Mouse (Mus musculus): ENCODE results near the gene Polrmt. TPM values are rescaled to one million over a fixed set of nuclear protein-coding genes. Genes with fewer than 3 reads are reported as not detected.

Polrmt gene
- polyA plus RNA-seq, 1 experiment from 2014 or later: 45.3 TPM

DNA sequence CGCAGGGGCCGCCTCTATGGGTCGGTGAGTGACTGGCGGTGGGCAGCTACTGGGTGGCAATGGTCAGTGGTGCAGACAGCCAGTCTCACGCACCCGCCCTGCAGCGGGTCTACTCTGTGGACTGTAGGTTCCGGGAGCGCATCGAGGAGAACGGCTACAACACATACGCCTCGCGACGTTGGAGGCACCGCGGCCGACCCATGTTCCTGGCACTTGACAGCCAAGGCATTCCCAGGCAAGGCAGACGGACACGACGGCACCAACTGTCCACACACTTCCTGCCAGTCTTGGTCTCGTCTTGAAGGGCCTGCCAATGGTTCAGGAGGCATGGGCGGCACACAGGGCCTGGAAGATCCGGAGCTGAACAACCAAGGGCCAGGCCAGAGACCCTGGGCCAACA, 10.3 kb upstream of the Polrmt start:
- peaks cover 55% of the 10 kb centered on the region for H3K36me3 ChIP-seq
- no peak overlapping the region for H3K4me2 ChIP-seq (replicated peaks)
- WGBS: 92% methylated on average over 24 of the region's 24 CpGs
- ATAC-seq (ENCODE audit: low FRiP score, low read depth): no peak
- peaks cover 14% of the 10 kb centered on the region; the same call in 1 of the 2 replicates for H3K27me3 ChIP-seq
- H3K4me1 ChIP-seq: peaks cover 9% of the 10 kb centered on the region; the same call in 1 of the 2 replicates
- no peak overlapping the region for H3K9ac ChIP-seq (replicated peaks)
- H3K9me3 ChIP-seq: no peaks in the 10 kb centered on the region
- H3K27ac ChIP-seq (replicated peaks): no peak overlapping the region
- H3K4me3 ChIP-seq: no peak overlapping the region

DNA sequence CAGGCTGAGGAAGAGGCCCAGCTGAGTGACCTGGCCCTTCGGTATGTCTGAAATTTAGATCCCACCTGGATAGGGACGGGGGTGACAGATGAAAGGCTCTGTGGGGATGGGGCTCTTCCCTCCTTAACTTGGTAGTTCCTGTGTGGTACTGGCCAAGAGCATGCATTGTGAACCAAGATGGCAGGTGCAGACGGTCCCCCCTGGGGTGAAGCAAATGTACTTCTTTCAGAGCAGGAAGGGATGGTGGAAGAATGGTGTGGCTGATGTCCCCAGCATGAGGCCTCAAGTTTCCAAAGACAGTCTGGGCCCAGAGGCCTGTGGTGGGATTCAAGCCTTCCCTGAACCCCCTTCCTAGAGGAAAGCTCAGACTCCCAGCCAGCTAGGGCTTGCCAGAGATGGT, 9.5 kb upstream of the Polrmt start:
- Histone ChIP-seq H3K4me2 (replicated peaks) (no peak overlapping the region), H3K9ac (replicated peaks) (no peak overlapping the region), H3K9me3 (no peaks in the 10 kb centered on the region), H3K36me3 (peaks cover 47% of the 10 kb centered on the region), H3K27ac (replicated peaks) (no peak overlapping the region), H3K4me1 (peaks cover 9% of the 10 kb centered on the region; the same call in 1 of the 2 replicates), H3K27me3 (peaks cover 14% of the 10 kb centered on the region; the same call in 1 of the 2 replicates), H3K4me3 (no peak overlapping the region)
- WGBS: 88% methylated on average over 3 of the region's 3 CpGs
- no peak; the same call in 1 of the 2 replicates for ATAC-seq (ENCODE audit: low FRiP score, low read depth)

DNA sequence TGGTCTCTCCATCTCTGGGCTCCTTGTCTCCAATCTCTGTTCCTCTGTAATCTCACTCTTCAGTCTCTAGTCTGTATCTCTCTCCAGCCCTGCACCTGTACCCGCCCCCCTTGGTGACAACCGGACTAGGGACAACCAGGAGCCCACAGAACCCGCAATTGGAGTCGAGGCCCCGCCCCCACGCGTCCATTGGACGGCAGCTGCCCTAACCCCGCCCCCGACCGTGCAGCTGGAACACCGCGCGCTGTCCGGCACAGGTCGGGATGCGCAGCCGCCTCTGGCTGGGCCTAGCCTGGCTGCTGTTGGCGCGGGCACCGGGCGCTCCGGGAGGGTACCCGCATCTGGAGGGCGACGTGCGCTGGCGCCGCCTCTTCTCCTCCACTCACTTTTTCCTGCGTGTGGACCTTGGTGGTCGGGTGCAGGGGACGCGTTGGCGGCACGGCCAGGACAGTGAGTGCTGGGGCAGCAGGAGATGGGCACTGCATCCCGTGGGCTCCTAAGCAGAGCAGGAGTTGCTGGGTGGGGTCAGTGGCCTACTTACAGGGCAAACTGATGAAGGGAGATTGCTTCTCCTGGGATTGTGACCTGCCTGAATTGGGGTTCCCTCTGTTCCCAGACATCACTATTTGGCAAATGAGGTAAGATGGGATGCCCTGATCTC, 8.6 kb upstream of the Polrmt start, which contains the start of gene Fgf22:
Fgf22 (plus strand) TSS at position 221 of the 661 bp plus-strand sequence.
- 2% methylated on average over 36 of the region's 36 CpGs for WGBS
- Histone ChIP-seq H3K27ac (replicated peaks) (no peak within 1 kb of the TSS), H3K4me2 (replicated peaks) (peak within 1 kb of the TSS; percentile 57), H3K4me1 (peaks cover 9% of the 10 kb centered on the region; the same call in 1 of the 2 replicates), H3K4me3 (peak within 1 kb of the TSS; percentile 35), H3K27me3 (peaks cover 14% of the 10 kb centered on the region; the same call in 1 of the 2 replicates), H3K36me3 (peaks cover 38% of the 10 kb centered on the region), H3K9ac (replicated peaks) (peak within 1 kb of the TSS; percentile 48), H3K9me3 (no peaks in the 10 kb centered on the region)
- ATAC-seq (ENCODE audit: low FRiP score, low read depth): peak; percentile 85

DNA sequence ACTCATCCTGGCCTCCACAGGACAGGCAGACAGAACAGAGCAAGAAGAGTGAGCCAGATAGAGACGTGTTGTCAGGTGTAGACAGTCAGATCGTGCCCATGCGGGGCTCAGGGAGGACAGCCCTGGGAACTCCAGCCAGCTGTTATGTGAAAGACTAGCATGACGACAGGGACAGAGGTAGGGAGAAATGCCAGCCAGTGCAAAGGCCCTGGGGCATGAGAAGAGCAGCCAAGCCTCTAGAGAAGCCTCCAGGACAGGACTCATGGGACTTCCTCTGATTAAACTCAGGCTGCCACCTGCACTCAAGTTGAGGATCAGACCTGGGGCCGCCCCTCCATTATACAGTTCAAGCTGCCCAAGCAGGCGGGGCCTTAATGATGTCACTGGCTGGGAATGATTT, 2.1 kb upstream of the Polrmt start:
- Histone ChIP-seq H3K27ac (replicated peaks) (no peak overlapping the region), H3K4me2 (replicated peaks) (no peak overlapping the region), H3K36me3 (peaks cover 12% of the 10 kb centered on the region), H3K4me1 (peaks cover 11% of the 10 kb centered on the region), H3K27me3 (0 out of 2 replicates have a peak, but pooled peaks cover 5% of the 10 kb centered on the region), H3K9me3 (no peaks in the 10 kb centered on the region), H3K9ac (replicated peaks) (no peak overlapping the region), H3K4me3 (no peak overlapping the region)
- 74% methylated on average over 6 of the region's 6 CpGs for WGBS
- ATAC-seq (ENCODE audit: low FRiP score, low read depth): no peak

DNA sequence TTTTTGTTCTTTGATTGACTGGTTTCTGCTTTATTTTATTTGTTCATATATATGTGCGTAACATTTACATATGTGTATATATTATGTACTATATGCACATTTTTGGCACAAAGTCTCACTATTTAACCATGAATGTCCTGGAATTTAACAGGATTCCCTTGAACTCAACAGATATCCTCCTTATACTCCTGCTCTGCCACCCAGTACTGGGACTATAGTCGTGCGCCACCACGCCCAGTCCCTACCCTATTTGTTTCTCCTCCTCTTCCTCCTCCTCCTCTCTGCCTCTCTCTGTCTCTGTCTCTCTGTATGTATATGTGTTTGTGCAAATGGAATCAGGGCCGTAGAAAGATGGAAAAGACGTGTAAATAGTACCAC, 382 bp upstream of the Polrmt start:
- H3K4me1 ChIP-seq: peaks cover 11% of the 10 kb centered on the region
- 0 out of 2 replicates have a peak, but pooled peaks cover 5% of the 10 kb centered on the region for H3K27me3 ChIP-seq
- no peak overlapping the region for H3K27ac ChIP-seq (replicated peaks)
- peak overlapping the region; percentile 51 for H3K4me2 ChIP-seq (replicated peaks)
- peaks cover 27% of the 10 kb centered on the region for H3K36me3 ChIP-seq
- H3K4me3 ChIP-seq: peak overlapping the region; percentile 23; the same call in 1 of the 2 replicates
- ATAC-seq (ENCODE audit: low FRiP score, low read depth): peak; percentile 58
- WGBS: 27% methylated on average over 6 of the region's 6 CpGs
- H3K9ac ChIP-seq (replicated peaks): no peak overlapping the region
- H3K9me3 ChIP-seq: no peaks in the 10 kb centered on the region

DNA sequence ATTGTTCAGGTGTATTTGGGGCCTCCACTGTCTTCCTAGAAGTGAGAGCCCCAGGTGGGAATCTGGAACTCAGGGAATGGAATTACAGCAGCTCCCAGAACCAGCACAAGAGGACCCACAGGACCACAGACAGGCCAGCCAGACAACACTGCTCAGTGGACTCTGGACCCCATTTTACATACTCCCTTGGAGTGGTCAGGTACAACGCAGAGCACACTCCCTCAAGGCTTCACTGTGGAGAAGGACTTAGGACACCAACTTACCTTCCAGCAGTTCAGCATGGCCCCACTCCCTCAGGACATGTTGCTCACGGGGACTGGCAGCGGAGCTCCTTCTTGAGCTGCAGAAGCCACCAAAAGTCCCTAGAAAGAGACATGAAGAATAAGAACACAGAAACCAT, 970 bp downstream of the Polrmt start:
- no peak overlapping the region; the same call in 1 of the 2 replicates for H3K4me3 ChIP-seq
- peaks cover 14% of the 10 kb centered on the region for H3K4me1 ChIP-seq
- no peak for ATAC-seq (ENCODE audit: low FRiP score, low read depth)
- H3K9me3 ChIP-seq: 0 out of 2 replicates have a peak, but pooled peaks cover under 1% of the 10 kb centered on the region
- 94% methylated on average over 3 of the region's 3 CpGs for WGBS
- no peak overlapping the region for H3K9ac ChIP-seq (replicated peaks)
- peaks cover 41% of the 10 kb centered on the region for H3K36me3 ChIP-seq
- peak overlapping the region; percentile 74 for H3K4me2 ChIP-seq (replicated peaks)
- H3K27me3 ChIP-seq: 0 out of 2 replicates have a peak, but pooled peaks cover 5% of the 10 kb centered on the region
- H3K27ac ChIP-seq (replicated peaks): no peak overlapping the region

DNA sequence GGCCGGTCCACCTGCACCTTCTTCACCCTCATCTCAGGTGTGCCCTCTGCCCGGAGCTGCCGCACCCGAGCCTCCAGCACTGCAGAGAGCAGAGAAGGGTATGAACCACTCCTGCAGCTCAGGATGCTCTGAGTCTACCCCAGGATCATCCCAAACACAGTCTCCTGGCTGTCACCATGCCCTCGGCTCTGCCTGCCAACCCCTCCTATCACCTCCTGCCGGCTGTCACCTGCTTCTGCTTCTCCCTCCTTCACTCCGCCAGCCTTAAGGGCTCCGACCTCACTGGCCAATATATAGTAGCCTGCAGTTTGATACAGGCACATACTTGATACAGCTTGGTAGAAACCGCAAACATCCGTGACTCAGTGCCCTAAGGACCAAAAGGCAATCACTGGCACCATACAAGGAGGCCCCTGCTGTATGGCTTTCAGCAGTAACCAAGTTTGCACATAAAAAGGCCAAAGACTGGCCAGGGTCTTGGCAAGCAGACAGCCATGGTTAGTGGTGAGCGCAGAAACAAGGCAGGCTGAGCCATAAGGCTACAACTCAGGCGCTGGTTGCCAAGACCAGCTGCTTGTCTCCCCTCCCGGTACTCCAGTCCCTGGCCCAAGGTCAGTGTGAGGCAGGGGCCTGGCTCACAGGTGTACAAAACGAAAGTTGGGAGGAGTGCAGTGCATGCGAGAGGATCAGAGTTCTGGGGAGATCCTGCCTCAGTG, 2.6 kb downstream of the Polrmt start:
- Histone ChIP-seq H3K4me2 (replicated peaks) (no peak overlapping the region), H3K9ac (replicated peaks) (no peak overlapping the region), H3K27ac (replicated peaks) (no peak overlapping the region), H3K27me3 (0 out of 2 replicates have a peak, but pooled peaks cover 5% of the 10 kb centered on the region), H3K9me3 (peaks cover 11% of the 10 kb centered on the region), H3K4me3 (no peak overlapping the region), H3K36me3 (peaks cover 57% of the 10 kb centered on the region), H3K4me1 (peaks cover 14% of the 10 kb centered on the region)
- 94% methylated on average over 15 of the region's 15 CpGs for WGBS
- no peak for ATAC-seq (ENCODE audit: low FRiP score, low read depth)

DNA sequence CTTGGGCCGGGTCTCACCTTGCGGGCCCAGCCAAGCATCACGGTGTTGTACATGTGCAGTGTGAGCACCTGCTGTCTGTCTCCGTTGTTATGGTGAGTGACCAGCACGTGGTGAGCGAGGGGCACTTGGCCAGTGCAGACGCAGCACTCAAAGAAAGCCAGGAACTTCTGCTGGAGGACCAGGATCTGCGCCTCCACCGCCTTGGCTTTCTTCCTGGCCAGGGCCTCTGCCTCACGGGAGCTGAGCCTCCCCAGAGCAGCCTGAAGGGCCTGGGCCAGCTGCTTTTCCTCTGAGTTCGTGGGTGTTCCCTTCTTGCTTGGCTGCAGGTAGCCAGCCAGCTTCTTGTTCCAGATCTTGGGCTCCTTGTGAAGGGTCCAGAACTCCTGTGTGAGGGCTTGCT, 3.2 kb downstream of the Polrmt start:
- no peak overlapping the region for H3K27ac ChIP-seq (replicated peaks)
- H3K9me3 ChIP-seq: peaks cover 13% of the 10 kb centered on the region
- ATAC-seq (ENCODE audit: low FRiP score, low read depth): no peak
- H3K9ac ChIP-seq (replicated peaks): no peak overlapping the region
- H3K4me2 ChIP-seq (replicated peaks): no peak overlapping the region
- peaks cover 14% of the 10 kb centered on the region for H3K4me1 ChIP-seq
- H3K4me3 ChIP-seq: no peak overlapping the region
- 95% methylated on average over 11 of the region's 11 CpGs for WGBS
- H3K27me3 ChIP-seq: no peaks in the 10 kb centered on the region
- H3K36me3 ChIP-seq: peaks cover 63% of the 10 kb centered on the region

DNA sequence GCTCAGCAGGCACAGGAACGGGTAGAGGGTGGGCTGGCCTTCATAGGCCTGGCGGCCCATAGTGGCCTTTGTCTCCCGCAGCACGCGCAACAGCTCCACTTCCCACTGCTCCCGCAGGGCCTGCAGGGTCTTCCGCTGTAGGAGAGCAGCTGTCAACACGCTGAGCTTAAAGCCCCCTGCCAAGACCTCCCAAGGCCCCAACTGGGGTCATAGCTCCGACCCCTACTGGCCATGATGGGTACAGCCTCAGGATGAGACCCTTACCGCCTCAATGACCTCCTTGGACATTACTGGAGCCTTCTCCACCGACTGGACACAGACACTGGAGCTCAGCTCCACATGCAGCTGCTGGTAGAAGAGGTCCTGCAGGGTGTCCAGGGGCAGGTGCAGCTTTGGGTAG, 5.5 kb downstream of the Polrmt start:
- H3K4me1 ChIP-seq: peaks cover 9% of the 10 kb centered on the region
- peaks cover 5% of the 10 kb centered on the region for H3K27me3 ChIP-seq
- no peak overlapping the region for H3K4me2 ChIP-seq (replicated peaks)
- H3K27ac ChIP-seq (replicated peaks): no peak overlapping the region
- no peak overlapping the region for H3K9ac ChIP-seq (replicated peaks)
- peaks cover 13% of the 10 kb centered on the region for H3K9me3 ChIP-seq
- no peak overlapping the region for H3K4me3 ChIP-seq
- 0 out of 2 replicates have a peak, but pooled peaks have one; percentile 32 for ATAC-seq (ENCODE audit: low FRiP score, low read depth)
- peaks cover 86% of the 10 kb centered on the region for H3K36me3 ChIP-seq
- WGBS: 52% methylated on average over 11 of the region's 11 CpGs

DNA sequence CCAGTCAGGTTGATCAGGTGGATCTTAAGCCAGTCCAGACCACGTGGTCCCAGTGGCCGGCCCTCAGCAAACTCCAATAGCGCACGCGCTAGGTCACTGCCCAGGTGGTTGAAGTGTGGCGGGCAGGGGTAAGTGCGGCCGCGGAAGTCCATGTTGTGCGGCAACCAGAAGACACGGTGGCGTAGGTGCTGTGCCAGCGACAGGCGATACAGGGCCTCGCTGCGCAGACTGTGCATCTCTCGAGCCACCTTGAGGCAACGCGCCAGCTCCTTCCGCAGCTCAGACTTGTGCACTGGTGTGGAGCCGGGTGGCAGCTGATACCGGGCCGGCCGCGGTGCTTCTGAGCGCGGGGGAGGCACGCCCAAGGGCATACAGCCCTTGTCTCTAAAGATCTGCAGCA, 7.1 kb downstream of the Polrmt start:
- H3K4me3 ChIP-seq: no peak overlapping the region
- peaks cover 13% of the 10 kb centered on the region for H3K9me3 ChIP-seq
- H3K36me3 ChIP-seq: peaks cover 97% of the 10 kb centered on the region

DNA sequence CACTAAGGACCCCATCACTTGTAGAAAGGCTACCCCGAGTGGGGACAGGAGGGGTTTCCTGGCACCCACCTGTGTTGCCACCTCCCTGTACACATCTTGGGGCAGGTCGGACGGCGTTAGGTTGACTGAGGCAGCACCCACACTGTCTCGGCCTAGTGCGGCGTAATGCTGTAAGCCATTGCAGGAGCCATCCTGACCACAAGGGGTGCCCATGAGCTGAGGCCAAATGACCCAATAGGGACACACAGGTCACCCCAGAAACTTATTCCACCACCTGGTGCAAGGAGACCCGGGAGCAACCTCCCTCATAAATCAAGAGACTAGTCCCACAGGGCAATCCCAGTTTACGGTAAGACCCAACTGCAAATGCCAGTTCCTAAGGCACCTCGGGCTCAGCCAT, 8.1 kb downstream of the Polrmt start:
- 82% methylated on average over 10 of the region's 10 CpGs for WGBS
- Histone ChIP-seq H3K9me3 (peaks cover 13% of the 10 kb centered on the region), H3K4me1 (peaks cover 3% of the 10 kb centered on the region; the same call in 1 of the 2 replicates), H3K4me3 (no peak overlapping the region), H3K4me2 (replicated peaks) (no peak overlapping the region), H3K27me3 (peaks cover 19% of the 10 kb centered on the region), H3K27ac (replicated peaks) (no peak overlapping the region), H3K36me3 (peaks cover 94% of the 10 kb centered on the region), H3K9ac (replicated peaks) (no peak overlapping the region)
- no peak for ATAC-seq (ENCODE audit: low FRiP score, low read depth)

More for the DNA sequence above, 7.1 kb downstream of the Polrmt start:
- H3K27ac ChIP-seq (replicated peaks): no peak overlapping the region
- peaks cover 3% of the 10 kb centered on the region; the same call in 1 of the 2 replicates for H3K4me1 ChIP-seq
- no peak for ATAC-seq (ENCODE audit: low FRiP score, low read depth)
- H3K9ac ChIP-seq (replicated peaks): no peak overlapping the region
- H3K27me3 ChIP-seq: peaks cover 19% of the 10 kb centered on the region
- no peak overlapping the region for H3K4me2 ChIP-seq (replicated peaks)
- WGBS: 96% methylated on average over 28 of the region's 28 CpGs

DNA sequence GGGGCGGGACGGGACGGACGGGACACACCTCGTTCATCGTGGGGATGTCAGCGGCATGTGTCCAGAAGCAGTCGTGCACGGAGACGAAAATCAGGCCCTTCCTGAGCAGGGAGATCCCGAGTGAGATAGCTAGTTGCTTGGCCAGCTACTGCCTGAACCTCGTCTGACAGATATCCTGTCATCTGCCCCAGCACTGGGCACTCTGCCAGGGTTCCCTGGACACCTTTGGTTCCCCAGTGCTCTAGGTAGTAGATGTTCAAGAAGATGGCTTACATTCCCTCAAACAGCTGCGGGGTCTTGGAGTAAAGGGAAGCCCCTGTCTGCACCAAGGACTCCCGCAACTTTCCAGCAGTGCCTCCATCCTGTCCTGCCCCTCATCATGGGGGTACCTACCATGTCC, 9.7 kb downstream of the Polrmt start:
- Histone ChIP-seq H3K4me3 (no peak overlapping the region), H3K9me3 (peaks cover 17% of the 10 kb centered on the region), H3K9ac (replicated peaks) (no peak overlapping the region), H3K36me3 (peaks cover 81% of the 10 kb centered on the region), H3K4me1 (peaks cover 3% of the 10 kb centered on the region; the same call in 1 of the 2 replicates), H3K27me3 (peaks cover 19% of the 10 kb centered on the region), H3K4me2 (replicated peaks) (no peak overlapping the region), H3K27ac (replicated peaks) (no peak overlapping the region)
- ATAC-seq (ENCODE audit: low FRiP score, low read depth): no peak
- WGBS: 94% methylated on average over 12 of the region's 14 CpGs

All from midbrain, embryonic 12.5 days (tissue).